Comparison of ENCODE assay signal across 22 mouse cellular contexts in genomic region chr6:53445862-53446460, GRCm38 (mm10).
DNase-seq lines count a peak whose midpoint lies in the region; ATAC-seq and TF ChIP-seq lines count a peak whose summit lies in the region.
"Had no signal": no experiment of that assay in that cellular context is flagged by ENCODE, and none has a peak within 500 bp of the region (broad histone marks: within the 10 kb centered on the region; RNA-seq: fewer than 3 reads in every experiment).

No protein-coding gene starts in this region.

- H3K4me3 ChIP-seq in C2C12 (ENCODE audit: insufficient read depth, poor library complexity, severe bottlenecking), result no peak overlapping the region
- no peak overlapping the region for H3K4me3 ChIP-seq in forebrain, embryonic 15.5 days
- H3K4me3 ChIP-seq: forebrain, embryonic 10.5 days; heart, embryonic 15.5 days; limb, embryonic 10.5 days; midbrain, embryonic 12.5 days; neural tube, embryonic 13.5 days had no signal

- DNase-seq in CD4-positive, CD25-positive, alpha-beta regulatory T cell, adult 2 months (ENCODE audit: low read depth, low spot score), result peak; percentile 8
- peak; percentile 44 for DNase-seq in naive thymus-derived CD4-positive, alpha-beta T cell, adult 2 months (ENCODE audit: low read depth)
- no peak for DNase-seq in adrenal gland, postnatal 25 days
- DNase-seq in urinary bladder, postnatal 14 days (ENCODE audit: low spot score), result no peak
- DNase-seq: adrenal gland, postnatal 36 days; cerebellum, adult 2 months; cerebellum, postnatal 36 days; gastrocnemius, postnatal 10 days; heart, postnatal 4 days; kidney, adult 8-10 months; kidney, postnatal 25 days; lung, adult 2 months; lung, postnatal 4 days had no signal

- no peaks in the 10 kb centered on the region for H3K9me3 ChIP-seq in forebrain, embryonic 15.5 days
- H3K9me3 ChIP-seq: forebrain, embryonic 10.5 days; heart, embryonic 15.5 days; limb, embryonic 10.5 days; midbrain, embryonic 12.5 days; neural tube, embryonic 13.5 days had no signal

- no peak for TF ChIP-seq CTCF in C2C12 (IDR thresholded peaks at IDR 0.05; ENCODE audit: control insufficient read depth, insufficient read depth, insufficient read length)

- peaks cover 19% of the 10 kb centered on the region for H3K4me1 ChIP-seq in forebrain, embryonic 15.5 days

- H3K36me3 ChIP-seq in C2C12 (ENCODE audit: control insufficient read depth, insufficient read depth), result no peaks in the 10 kb centered on the region
- H3K36me3 ChIP-seq in forebrain, embryonic 15.5 days, result no peaks in the 10 kb centered on the region
- H3K36me3 ChIP-seq: forebrain, embryonic 10.5 days; heart, embryonic 15.5 days; limb, embryonic 10.5 days; midbrain, embryonic 12.5 days; neural tube, embryonic 13.5 days had no signal

- 93% methylated on average over 11 of the region's 11 CpGs for WGBS in forebrain, embryonic 15.5 days

- H3K9ac ChIP-seq in forebrain, embryonic 15.5 days (replicated peaks), result no peak overlapping the region
- H3K9ac ChIP-seq: heart, embryonic 15.5 days; midbrain, embryonic 12.5 days; neural tube, embryonic 13.5 days had no signal

- H3K27me3 ChIP-seq in C2C12 (ENCODE audit: control insufficient read depth, insufficient read depth, insufficient read length), result no peaks in the 10 kb centered on the region
- no peaks in the 10 kb centered on the region for H3K27me3 ChIP-seq in forebrain, embryonic 15.5 days
- H3K27me3 ChIP-seq: heart, embryonic 15.5 days; midbrain, embryonic 12.5 days had no signal

- H3K4me2 ChIP-seq in forebrain, embryonic 15.5 days (replicated peaks), result no peak overlapping the region
- H3K4me2 ChIP-seq: heart, embryonic 15.5 days; midbrain, embryonic 12.5 days; neural tube, embryonic 13.5 days had no signal

- no peaks in the 10 kb centered on the region for H3K79me2 ChIP-seq in C2C12 (ENCODE audit: control insufficient read depth, insufficient read depth)

- no peak for ATAC-seq in CD4-positive, CD25-positive, alpha-beta regulatory T cell, adult 4 months
- ATAC-seq in common myeloid progenitor, adult 5-6 weeks (replicated peaks; ENCODE audit: low read depth, poor library complexity, severe bottlenecking), result peak; percentile 42
- no peak for ATAC-seq in forebrain, embryonic 15.5 days (replicated peaks)

- H3K79me3 ChIP-seq in C2C12 (ENCODE audit: low read depth), result no peaks in the 10 kb centered on the region

- no peak overlapping the region for H3K27ac ChIP-seq in forebrain, embryonic 15.5 days (replicated peaks)
- H3K27ac ChIP-seq: forebrain, embryonic 10.5 days; heart, embryonic 15.5 days; limb, embryonic 10.5 days; midbrain, embryonic 12.5 days; neural tube, embryonic 13.5 days had no signal

- H3ac ChIP-seq in C2C12 (ENCODE audit: control insufficient read depth, insufficient read length, low read depth), result no peak overlapping the region

TF ChIP-seq in C2C12, 6 proteins besides CTCF, POLR2A, EP300 and RAD21:
- TF ChIP-seq MYOD1 (IDR thresholded peaks at IDR 0.05; ENCODE audit: control insufficient read depth, insufficient read length, low read depth) (no peak), MYOG (IDR thresholded peaks at IDR 0.05; ENCODE audit: control insufficient read depth, extremely low read depth, insufficient read length) (no peak), USF1 (IDR thresholded peaks at IDR 0.05; ENCODE audit: low read depth) (peak; percentile 7)

Comparison
In these comparisons a context has a peak if more than half of its experiments do, and no peak if none do; other contexts are left out.
1. DNase-seq: peak in CD4-positive, CD25-positive, alpha-beta regulatory T cell, adult 2 months (single experiment) and naive thymus-derived CD4-positive, alpha-beta T cell, adult 2 months (single experiment); none in adrenal gland, postnatal 25 days (single experiment) and urinary bladder, postnatal 14 days (single experiment).